Mouse (Mus musculus): ENCODE measurements around the gene Kcnh7.
A peak's percentile ranks its signal among the peaks of the same experiment; 100 is the strongest.

Kcnh7 gene

DNA sequence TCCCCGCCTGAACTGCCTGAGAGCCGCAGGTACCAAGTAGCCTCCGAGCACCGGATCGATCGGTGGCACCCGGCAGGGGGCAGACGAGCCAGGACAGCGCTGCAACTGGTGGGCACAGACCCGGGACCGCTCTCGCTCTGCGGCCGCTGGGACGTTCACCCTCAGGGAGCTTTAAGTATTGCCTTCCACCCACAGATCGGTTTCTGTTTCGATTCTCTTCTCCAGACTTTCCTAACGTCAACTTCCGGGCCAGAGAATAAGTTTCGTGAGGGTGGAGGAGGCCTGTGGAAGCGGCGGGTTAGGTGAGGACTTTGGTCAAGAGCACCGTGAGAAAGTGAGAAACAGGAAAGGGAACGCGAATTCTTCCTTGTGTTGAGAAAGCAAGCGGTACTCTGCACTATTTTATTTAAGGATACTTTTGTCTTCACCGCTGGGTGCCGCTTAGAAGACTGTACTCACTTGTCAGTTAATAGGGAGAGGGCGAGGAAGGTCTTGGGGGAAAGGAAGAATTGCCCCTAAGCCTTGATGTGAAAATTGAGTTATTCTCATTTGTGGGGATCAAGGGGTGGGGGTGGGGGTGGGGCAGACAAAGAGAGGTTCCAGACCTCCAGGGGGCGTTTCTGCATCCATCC lies 538.0 kb downstream of the Kcnh7 start, which contains the start of gene Ifih1:
TSS of gene Ifih1 (minus strand) at position 242 of the 632 bp plus-strand sequence.
- peak; percentile 70 for DNase-seq (ENCODE audit: low spot score)

DNA sequence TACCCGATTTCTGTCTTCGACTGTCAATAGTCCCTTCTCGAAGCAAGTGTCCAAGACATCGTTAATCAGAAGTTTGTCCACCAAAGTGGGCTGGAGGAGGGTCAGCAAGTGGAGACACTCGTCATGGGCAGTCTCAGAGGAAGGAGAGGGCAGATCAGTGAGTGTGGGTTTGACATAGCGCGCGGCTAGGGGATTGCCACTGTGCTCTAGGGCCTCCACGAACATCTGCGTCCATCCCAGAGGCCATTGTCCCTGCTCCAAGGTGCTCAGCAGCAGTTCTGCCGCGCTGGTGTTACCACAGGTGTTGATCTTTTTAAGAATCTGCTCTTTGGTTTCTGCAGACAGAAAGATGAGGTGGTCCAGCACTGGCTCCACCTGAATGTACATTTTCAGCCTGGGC lies 538.6 kb downstream of the Kcnh7 start:
- DNase-seq (ENCODE audit: low spot score) = peak; percentile 9

GRCm38 (mm10) chr2:62644891-62645290 lies 539.2 kb downstream of the Kcnh7 start:
- DNase-seq (ENCODE audit: low spot score) = no peak
